Mouse (Mus musculus) lung, adult 18-20 months (tissue): ENCODE results near the gene Zmiz1.

Experiments
- DNase-seq, 2 experiments: peaks; one replicate each; pipeline ENCODE4 v3.0.0; 2022; ENCODE audit warnings: mixed read lengths in 2 of 2

Zmiz1 gene

DNA sequence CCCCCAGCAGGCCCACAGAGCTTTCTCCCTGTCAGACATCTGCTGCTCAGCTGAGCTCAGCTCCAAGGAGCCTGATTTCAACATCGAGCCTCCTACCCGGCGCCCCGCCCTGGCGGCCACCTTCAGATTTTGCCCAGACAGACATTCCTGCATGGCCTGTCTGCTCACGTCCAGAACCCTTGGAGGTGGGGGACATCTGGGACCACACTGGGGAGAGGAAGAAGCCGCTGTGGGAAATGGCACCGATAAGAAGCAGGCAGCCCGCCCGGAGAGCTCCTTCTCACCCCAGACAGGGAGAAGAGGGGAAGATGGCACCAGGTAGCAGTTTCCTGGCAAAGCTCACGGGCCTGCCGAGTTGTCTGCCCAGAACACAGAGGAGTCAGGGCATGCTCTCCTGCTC, 140.9 kb downstream of the Zmiz1 start:
- no peak for DNase-seq

DNA sequence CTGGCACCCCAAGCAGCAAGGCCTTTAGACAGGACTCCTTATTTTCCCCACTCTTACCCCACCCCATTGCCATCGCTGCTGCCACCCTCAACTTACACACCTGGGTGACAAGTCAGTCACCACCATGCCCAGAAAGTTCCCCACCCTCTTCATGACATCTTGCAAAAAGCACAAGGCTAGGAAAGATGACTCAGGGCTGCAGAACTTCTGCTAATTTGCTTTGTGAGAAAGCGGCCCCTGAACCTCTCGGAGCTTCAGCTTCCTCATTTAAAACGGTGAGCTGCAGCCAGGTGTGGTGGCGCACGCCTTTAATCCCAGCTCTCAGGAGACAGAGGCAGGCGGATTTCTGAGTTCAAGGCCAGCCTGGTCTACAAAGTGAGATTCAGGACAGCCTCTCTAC, 141.4 kb downstream of the Zmiz1 start:
- no peak for DNase-seq

DNA sequence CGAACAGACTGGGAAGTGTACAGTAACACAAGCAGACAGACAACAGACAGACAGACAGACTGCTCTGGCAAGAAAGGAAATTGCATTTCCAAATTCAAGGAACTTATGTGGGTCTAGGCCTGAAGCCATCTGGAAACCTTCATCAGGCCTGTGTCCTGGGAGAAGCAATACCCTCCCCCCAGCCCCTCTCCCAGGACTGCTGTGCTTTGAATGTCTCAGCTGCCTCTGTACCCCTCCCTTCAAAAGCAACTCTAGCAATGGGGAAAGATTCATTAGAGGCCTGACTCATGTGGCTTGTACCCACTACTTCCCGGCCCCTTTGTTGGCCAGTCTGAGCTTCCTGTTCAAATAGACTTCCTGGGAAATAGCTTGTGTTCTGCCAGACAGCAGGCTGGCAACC, 142.0 kb downstream of the Zmiz1 start:
- DNase-seq = no peak

DNA sequence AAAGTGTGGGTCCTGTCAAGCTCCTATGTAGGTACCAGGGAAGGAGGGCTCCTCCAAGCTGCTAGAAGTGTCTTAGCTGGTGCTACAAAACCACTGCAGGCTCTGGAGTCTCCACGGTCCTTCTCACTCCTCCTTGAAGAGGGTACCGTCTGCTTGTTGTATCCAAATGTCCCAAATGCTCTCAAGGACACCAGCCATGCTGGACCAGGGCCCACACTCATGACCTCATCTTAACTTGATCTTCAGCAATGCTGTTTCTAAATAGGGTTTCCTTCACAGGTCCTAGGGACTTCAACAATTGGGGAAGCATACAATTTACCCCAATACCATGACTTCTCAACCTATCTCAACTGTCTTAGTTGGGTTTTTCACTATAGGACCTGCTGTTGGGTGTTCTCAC, 143.0 kb downstream of the Zmiz1 start:
- no peak for DNase-seq

DNA sequence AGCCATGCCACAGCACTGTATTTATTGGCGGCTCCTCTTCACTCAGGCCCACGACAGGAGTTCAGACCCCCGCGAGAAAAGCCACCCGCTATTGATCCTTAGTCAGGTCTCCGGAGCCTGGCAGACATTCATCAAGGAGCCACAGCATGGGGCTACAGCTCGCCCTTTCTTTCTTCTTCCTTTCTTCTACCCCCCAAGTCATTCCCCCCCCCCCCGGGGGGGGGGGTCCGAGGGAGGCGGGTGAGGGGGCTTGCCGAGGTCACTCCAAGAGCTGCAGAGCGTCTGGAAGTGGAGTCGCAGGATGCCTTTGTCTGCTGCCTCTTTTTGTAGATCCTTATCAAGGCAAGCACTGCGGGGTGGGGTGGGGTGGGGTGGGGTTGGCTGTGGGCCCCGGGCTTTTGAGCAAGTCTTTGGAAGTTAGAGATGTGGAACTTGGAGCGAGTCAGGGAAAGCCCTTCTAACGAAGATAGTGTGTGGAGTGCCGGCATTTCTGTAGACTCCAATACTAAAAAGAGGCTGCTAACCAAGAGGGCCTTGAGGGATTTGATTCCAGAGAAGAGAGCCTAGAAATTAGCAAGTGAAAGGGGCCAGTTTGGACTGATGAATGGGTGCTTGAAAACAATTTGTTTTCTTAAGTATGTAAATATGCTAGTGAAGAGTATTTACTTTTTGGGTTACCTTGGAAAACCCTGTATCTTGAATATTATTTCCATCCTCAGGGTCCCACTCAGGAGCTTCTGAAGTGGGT, 145.6 kb downstream of the Zmiz1 start:
- DNase-seq = no peak

DNA sequence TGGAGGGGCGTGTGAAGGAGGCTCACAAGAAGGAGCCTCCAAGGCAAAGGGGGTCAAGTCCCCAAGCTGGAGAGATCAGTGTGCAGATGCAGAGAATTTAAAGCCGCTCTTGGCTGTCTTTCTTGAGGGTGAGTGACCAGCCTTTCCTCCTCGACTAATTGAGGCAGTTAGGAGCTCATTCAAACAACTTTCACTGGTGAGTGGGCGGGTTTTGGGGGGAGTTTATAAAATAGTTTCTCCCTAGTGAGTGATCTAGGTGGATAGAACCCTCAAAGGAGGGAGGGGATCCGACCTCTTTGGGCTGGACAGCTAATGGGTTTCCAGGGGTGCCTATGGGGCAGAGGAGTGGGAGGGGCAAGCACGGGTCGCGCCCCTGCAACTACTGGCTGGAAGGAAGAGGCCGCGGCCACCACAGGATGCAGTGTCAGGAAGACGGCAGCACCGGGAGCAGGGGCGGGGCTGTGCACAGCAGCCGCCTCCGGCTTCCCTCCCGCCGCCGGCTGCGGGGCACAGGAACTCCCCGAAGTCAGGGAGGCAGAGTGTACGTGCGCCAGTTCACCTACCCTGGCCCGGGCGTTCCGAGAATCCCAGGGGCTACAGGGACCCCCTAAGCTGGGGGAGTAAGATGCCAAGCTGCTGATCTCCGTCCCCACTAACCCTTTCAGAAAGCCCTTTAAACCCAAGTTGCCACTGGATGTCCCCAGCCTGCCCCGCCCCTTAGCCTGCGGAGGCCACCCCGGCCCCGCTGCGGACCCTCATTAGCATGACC, 147.6 kb downstream of the Zmiz1 start:
- peak; percentile 77 to 79 for DNase-seq

DNA sequence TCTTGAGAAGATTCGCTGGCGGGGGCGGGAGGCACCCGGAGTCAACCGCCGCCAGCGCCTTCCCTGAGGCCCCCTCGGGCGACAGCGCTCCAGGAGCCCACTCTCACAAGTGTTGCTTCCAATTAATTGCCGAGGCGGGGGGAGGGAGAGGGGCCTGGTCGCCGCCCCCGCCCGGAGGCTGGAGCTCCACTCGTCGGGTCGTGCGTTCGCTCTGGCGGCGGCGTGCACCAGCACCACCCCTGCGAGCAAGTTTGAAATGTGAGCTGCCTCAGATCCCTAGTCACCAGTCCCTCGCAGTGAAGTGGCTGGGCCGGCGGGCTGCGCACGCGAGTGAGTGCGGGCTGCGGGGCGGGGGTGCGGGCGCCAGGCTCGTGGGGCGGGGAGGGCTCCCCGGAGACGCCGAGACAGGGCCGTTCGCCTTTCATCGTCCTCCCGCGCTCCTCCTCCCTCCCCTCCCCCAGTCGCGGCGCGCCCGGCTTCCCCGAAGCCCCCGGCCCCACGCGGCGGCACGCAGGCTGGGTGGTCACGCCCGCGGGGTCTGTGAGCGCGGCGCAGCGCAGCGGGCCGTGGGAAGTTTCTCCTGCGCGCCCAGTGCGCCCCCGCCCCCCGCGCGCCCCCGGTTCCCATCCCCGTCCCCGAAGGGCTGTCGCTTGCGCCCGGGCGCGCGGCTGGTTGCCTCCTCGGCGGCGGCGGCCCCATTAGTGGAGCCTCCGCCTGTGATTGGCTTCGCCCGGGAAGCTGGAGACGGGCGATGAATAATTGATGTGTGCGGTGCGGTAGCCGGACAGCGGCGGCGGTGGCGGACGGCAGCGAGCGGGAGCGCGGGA, 148.4 kb downstream of the Zmiz1 start:
- peak in 1 of 2 experiments; percentile 46 for DNase-seq

DNA sequence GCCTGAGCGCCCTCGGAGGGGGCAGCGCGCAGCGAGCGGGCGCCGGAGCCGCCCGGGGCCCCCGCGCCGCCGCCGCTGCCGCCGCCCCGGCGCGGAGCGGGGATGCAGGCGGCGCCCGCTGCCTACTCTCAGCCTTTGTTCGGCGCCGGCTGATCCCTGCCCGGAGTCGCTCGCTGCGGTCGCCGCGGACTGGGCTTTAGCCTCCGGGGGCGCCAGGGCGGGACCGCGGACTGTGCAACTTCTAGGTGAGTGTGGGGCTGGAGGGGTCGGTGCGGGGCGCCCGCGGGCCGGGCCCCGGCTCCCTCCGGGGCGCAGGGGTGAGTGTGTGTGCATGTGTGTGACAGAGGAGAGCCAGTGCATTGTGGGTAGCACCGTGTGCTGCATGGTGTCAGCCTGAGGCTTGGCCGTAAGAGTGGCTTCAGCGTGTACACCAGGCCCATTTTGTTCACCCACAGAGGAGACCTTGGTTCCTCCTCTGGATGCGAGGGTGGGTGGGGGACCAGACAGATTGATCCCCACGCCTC, 149.0 kb downstream of the Zmiz1 start:
- peak; percentile 36 to 48 for DNase-seq

DNA sequence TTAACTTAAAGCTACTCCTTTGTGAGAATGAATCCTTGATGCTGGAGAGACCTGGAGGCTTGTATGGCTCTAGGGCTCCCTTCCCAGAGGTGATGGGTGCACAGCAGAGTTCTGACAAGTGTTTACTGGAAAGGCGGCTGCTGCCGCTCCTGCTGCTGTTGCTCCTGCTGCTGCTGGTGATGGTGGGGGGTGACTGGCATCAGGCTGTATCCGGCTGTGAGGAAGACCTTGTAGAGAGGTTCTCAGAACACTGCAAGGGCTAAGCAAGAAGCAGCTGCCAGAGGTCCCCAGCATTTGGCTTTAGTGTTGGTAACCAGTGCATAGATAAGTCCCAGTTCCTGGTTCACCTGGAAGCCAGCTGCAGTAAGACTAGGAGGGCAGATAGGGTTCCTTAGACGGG, 149.6 kb downstream of the Zmiz1 start:
- no peak for DNase-seq

DNA sequence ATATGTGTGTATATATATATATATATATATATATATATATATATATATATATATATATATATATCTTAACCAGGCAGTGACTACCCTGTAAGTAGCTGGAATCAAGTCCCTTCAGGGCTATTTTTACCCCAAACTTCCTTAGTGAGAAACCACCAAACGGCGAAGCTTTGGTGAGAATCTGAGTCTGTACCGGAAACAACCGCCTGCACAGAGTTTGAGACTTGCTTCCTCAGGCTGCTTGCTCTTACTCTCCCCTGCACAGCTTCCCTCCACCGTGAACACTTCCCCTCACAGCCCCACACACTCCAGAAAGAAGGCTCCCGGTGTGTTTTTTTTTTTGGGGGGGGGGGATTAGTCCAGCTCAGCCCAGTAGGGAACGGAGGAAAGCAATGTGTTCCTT, 150.4 kb downstream of the Zmiz1 start:
- DNase-seq = no peak

DNA sequence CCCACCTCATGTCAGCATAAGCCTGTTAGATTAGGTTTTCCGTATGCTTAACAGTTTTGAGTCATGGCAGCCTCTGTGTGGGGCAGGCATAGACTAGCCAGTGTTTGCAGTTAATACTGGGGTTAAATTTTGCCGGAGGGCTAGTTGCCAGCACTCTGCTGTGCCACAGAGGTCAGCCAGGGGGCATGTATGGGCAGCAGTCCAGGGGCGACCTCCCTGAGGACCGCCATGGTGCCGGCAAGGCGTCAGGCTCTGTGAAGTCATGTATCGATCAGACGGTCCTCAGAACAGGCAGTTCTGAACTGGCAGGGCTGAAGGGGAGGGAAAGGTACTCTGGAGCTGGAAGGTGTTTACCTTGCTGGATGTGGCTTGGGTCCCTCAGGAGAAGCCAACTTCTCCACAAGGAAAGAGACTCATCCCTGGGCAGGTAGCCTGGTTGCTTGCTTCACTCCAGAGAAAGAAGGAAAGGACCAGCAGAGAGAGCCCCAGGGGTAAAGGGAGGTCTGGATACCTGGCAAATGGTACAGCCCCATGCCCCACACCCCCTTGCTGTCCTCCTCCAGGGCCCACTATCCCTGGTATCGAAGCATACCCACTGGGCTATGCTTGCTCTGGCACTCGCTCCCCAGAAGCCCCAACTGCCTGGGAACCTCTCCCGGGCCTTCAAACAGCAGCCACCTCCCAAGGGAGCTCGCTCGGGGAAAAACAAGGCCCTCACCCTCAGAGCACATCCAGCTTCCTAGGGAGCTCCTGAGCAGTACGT, 151.6 kb downstream of the Zmiz1 start:
- DNase-seq = no peak

DNA sequence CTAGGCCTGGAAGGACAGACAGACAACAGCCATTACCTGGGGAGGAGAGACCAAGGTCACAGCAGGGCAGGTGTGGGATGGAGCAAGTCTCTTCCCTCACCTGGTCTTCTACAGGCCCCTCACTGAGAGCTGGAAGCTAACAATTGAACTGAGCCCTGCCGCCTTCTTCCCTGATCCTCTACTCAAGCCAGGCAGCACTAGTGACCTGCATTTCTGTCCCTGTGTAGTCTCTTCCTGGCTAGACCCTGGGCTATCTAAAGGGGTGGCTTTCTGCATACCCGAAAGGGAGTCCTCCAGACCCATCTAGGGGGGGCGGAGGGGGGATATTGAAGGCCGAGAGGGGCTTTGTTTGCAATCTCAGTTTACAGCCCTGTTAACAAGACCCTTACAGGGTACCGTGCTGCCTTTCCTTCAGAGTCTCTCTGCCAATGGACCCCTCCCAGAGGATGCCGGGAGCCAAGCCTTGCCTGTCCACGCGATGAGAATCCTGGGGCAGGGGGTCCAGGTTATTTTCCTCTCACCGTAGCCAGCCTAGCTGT, 152.2 kb downstream of the Zmiz1 start:
- DNase-seq = no peak

DNA sequence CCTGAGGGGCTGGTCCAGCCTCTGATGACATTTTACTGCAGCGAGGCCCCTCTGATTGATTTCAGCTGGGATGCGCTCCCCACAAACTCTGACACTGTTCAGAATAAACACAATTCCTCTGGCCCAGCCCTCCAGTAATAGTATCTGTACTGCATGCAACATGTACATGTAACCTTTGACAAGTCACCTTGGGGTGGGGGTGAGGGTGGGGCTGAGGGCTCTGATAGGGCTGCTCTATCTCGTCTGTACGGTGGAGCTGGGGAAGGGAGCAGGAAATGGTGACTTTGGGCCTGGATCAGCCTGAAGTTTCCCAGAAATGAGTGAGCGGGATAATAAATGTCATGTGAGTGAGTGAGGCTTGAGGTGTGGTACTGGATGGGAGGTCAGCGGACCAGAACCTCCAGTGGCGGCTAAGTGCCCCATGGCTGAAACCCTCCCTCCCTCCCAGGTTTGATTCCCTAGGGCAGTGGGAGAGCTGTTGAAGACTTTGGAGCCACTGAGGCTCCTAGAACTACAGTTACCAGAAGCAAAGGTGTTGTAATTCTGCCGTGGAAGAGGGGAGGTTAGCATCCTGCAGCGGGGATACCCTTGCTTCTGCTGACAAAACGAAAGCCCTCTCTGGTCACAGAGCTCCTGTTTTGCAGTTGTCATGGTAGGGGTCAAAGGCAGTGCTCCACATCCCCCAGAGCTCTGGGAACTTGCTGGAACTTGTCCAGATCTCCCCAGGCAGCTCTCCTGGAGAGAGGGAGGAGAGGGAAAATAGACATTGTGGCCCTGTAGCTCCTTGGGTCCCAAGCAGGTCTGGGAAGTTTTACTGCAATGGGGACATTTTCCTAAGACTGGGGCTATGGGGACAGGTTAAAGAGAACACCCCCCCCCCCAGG, 153.1 kb downstream of the Zmiz1 start:
- DNase-seq = no peak

DNA sequence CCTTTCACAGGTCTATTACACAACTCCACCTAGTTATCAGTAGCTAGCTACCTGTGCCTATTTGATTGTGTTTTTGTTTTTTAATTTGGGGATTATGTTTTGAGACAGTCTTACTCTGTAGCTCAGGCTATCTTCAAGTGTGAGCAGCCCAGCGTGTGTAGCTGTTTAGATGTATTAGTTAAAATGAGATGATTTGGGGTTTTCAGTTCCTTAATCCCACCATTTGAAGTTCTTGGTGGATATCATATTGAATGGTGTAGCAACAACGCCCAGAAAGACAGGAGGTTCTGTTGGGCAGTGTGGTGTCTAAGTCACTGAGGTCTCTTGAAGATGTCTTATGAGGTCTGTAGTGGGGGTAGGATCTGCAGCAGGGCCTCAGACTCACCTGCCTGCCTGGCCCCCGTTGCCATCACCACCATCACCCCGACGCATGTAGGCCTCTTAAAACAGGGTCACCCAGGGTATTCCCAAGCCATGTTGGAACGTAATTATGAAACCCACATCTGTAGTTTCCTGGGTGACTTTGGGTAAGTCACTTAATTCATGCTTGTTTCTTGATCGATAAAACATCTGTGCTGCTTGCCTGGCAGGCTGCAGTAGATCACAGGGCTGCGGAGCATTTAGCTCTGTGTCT, 155.1 kb downstream of the Zmiz1 start:
- no peak for DNase-seq

DNA sequence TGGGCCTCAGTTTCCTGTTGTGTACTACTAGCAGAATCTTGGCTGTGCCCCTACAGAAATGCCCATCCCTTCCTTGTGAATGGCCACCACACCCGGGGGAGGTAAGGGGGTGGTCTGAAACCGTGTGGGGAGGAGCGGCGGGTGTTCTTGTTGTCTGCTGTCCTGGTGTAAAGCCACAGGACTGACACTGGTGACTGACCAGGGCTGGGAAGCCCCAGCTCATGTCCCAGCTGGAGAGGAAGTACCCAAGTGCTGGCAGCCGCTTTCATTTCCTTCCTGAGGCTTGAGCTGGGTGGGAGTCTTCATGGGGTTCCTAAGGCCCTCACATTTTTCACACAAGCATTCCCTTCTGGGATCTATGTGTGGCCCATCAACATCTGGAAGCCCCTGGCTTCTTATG, 155.7 kb downstream of the Zmiz1 start:
- peak; percentile 59 to 70 for DNase-seq

DNA sequence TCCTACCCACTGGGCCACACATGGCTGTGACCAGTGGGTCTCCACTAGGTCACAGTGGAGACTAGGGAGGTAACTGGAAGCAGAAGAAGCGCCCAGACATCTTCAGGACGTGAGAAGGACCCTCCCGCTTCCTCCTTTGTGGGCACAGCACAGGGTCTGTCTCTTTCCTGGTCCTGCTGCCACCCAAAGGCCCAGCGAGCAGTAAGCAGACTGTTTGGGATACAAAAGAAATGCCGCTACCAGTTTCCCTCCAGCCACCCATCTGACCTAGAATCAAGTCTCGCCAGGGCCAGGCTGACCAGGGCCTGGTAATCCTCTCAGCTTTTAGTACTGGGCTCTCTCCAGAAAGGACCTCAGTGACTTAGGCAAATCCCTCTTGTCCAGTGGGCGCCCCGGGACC, 156.6 kb downstream of the Zmiz1 start:
- no peak for DNase-seq

DNA sequence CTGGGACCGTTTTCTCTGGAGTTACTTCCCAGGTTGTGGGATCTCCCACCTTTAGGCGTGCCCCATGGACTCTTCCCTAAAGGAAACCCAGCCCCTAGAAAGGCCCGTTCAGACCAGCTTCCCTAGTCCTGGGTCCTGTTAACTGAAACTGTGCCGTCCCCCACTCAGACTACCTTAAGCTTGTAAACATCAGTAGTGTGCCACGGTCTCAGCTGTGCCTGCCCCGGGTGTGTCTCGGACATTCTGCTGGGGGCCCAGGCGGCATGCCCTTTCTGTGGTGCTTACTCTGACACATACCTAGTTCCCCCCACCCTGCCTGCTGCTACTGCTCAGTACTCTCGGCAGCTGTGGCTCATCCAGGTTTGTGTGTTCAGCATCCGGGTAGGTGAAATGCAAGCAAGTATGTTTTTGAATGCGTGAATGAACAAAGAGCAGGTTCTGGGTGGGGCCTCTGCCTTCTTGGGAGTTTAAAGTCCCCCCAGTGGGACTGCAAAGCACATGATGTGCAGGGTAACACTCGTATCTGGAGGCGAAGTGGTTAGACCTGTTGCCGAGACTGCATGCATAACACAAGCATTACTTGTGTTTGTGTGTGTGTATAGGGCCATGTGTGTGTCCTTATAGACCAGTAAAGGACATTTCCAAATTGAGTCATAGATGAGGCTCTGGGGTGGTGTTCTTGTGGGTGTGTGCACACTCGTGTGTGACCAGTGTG, 157.2 kb downstream of the Zmiz1 start:
- no peak for DNase-seq

DNA sequence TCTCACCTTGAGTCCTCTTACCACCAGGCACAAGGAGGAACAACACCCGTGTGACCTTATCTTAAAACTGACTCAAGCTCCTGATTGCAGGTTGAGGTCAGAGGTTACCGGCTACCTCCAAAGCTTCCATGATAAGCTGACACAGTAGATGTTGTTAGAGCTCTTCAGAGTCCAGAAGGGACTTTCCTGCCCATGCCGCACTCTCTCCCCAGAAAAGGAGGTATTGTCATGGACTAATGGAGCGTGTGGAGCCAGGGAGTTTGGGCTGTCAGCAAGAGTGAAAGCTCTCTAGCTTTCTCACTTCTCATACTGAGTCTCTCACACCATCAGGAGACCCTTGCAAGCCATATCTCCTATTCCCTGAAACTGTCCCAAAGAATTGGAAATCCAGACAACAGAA, 158.3 kb downstream of the Zmiz1 start:
- no peak for DNase-seq

DNA sequence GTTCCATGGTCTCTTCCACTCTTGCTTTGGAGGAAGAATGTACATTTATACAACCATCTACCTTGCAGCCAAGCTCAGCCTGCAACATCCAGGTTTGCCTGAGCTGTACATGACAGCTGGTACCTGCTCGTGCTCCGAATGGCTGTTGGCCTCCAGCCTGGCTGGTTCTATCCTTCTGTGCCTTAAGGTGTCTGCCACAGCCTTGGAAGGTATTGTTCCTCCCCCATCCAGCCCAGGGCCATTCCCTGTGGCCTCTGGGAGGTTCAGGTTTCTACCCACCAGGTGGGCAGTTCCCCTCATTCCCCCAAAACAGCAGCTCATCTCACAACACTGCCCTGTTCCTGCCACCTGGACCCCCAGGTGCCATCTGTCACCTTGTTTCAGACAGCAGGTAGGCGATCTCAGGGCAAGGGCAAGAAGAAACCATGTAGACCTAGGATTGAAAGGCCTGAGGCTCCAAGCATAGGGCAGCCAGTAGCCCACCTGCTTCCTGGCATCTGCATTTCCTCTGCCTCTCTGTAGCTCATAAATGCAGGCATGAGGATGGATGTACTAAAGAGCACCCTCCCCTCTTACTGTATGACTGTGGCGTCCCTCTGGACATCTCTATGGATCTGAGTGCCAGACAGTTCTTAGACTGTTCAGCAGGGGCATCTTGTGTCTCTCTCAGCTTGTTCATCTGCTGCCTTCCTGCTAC, 160.2 kb downstream of the Zmiz1 start:
- DNase-seq = no peak
